Mouse (Mus musculus): ENCODE measurements at regions not wholly inside any gene's neighbourhood (a gene's known extent, or its start where the extent isn't known, plus 50 kb on each side); places are given as distances from the start of the nearest gene placed in this dataset.

DNA sequence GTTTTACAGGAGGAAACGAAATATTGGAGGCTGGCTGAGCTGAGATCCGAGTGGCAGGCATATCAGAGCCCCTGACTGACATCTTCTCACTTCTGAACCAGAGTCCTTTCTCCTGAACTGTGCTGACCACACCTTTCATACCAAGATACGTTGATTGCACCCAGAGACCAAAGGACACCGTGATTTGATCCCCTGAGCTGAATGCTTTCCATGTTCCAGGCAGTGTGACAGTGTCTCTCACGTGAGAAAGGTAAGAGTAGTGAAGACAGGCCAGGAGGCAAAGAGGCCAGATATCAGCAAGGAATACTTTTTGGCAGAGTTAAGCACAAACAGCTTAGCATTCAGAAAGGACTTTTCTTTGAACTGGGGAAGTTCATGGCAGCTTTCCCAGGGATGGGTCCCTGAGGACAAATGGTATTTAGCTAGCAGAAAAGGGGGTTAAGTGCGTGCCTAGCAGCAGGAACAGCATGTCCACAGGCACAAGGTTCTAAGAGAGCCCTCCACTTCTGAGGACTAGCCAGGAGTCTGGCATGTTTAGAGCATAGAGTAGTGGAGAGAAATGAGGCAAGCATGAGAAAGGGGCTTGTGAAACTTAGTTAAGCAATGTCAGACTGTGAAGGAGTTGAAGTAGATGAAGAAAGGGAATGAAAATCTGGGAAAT, 111.0 kb upstream of the Cdkn2b start:
- no peak overlapping the region for H3K27ac ChIP-seq (replicated peaks)
- no peaks in the 10 kb centered on the region for H3K36me3 ChIP-seq (ENCODE audit: control insufficient read depth, insufficient read depth, low read length)
- ATAC-seq (ENCODE audit: low FRiP score, low TSS enrichment) (no peak), DNase-seq (ENCODE audit: low spot score) (no peak)
- 49% methylated on average over 6 of the region's 6 CpGs for WGBS
- H3K4me2 ChIP-seq (replicated peaks; ENCODE audit: low read depth), result no peak overlapping the region
- no peaks in the 10 kb centered on the region for H3K9me3 ChIP-seq (ENCODE audit: control insufficient read depth, low read length)
- no peaks in the 10 kb centered on the region for H3K27me3 ChIP-seq (ENCODE audit: control insufficient read depth, insufficient read depth, low read length)
- no peak overlapping the region for H3K4me3 ChIP-seq (ENCODE audit: low read depth, low read length)
- no peak overlapping the region for H3K9ac ChIP-seq (ENCODE audit: low read length)
- no peak for TF ChIP-seq EP300 (optimal IDR thresholded peaks at IDR 0.05)
- no peaks in the 10 kb centered on the region for H3K4me1 ChIP-seq (replicated peaks; ENCODE audit: control insufficient read depth, insufficient read depth)

DNA sequence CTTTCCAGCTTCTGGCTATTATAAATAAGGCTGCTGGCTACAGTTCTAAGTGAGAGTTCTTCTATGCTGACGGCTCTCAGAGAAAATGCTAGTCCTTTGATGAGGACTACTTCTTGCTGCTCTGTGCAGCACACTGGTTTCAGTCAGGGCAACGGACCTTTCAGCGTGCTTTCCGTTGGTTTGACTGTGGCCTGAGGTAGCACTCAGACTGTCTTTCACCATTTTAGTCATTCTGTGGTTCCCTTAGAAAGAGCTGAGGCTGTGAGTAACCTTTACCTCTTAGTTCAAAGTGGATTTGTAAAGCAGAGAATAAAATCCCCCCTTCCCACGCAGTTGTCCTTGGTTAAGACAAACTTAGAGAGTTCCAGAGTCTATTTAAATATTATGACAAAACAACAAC, 110.0 kb upstream of the Cdkn2b start:
- H3K4me3 ChIP-seq (ENCODE audit: low read depth, low read length), result no peak overlapping the region
- no peak overlapping the region for H3K27ac ChIP-seq (replicated peaks)
- no peaks in the 10 kb centered on the region for H3K4me1 ChIP-seq (replicated peaks; ENCODE audit: control insufficient read depth, insufficient read depth)
- WGBS, result 86% methylated on average over 5 of the region's 5 CpGs
- no peak overlapping the region for H3K9ac ChIP-seq (ENCODE audit: low read length)
- H3K4me2 ChIP-seq (replicated peaks; ENCODE audit: low read depth), result no peak overlapping the region
- no peaks in the 10 kb centered on the region for H3K36me3 ChIP-seq (ENCODE audit: control insufficient read depth, insufficient read depth, low read length)
- ATAC-seq (ENCODE audit: low FRiP score, low TSS enrichment), result no peak
- no peaks in the 10 kb centered on the region for H3K9me3 ChIP-seq (ENCODE audit: control insufficient read depth, low read length)
- TF ChIP-seq CTCF (IDR thresholded peaks at IDR 0.05; ENCODE audit: low read depth) (no peak), EP300 (optimal IDR thresholded peaks at IDR 0.05) (no peak)
- DNase-seq (ENCODE audit: low spot score), result no peak
- H3K27me3 ChIP-seq (ENCODE audit: control insufficient read depth, insufficient read depth, low read length), result no peaks in the 10 kb centered on the region

DNA sequence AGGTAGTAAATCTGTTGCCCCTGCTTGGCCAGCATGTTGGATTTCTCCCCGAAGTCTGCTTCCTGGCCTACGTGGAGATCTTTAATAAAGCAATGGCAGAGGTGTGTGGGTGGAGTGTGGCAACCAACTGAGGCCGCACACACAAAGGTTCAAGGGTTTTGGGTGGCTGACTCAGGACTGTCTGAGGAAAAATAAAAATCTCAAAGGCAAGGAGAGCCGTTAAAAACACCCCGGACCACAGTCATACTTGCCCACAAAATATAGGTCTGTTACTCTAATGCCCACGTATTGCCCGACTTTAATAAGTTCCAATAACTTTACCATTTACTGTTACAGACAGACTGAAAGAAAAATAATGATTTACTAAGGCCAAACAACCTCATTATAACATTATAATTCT, 108.7 kb upstream of the Cdkn2b start:
- no peak overlapping the region for H3K9ac ChIP-seq (ENCODE audit: low read length)
- TF ChIP-seq EP300 (optimal IDR thresholded peaks at IDR 0.05), result no peak
- no peak for TF ChIP-seq CTCF (IDR thresholded peaks at IDR 0.05; ENCODE audit: low read depth)
- no peak overlapping the region for H3K4me2 ChIP-seq (replicated peaks; ENCODE audit: low read depth)
- no peaks in the 10 kb centered on the region for H3K9me3 ChIP-seq (ENCODE audit: control insufficient read depth, low read length)
- no peaks in the 10 kb centered on the region for H3K36me3 ChIP-seq (ENCODE audit: control insufficient read depth, insufficient read depth, low read length)
- H3K27ac ChIP-seq (replicated peaks), result no peak overlapping the region
- no peaks in the 10 kb centered on the region for H3K4me1 ChIP-seq (replicated peaks; ENCODE audit: control insufficient read depth, insufficient read depth)
- ATAC-seq (ENCODE audit: low FRiP score, low TSS enrichment) (no peak), DNase-seq (ENCODE audit: low spot score) (no peak)
- no peak overlapping the region for H3K4me3 ChIP-seq (ENCODE audit: low read depth, low read length)
- H3K27me3 ChIP-seq (ENCODE audit: control insufficient read depth, insufficient read depth, low read length), result no peaks in the 10 kb centered on the region
- WGBS, result 88% methylated on average over 7 of the region's 7 CpGs

DNA sequence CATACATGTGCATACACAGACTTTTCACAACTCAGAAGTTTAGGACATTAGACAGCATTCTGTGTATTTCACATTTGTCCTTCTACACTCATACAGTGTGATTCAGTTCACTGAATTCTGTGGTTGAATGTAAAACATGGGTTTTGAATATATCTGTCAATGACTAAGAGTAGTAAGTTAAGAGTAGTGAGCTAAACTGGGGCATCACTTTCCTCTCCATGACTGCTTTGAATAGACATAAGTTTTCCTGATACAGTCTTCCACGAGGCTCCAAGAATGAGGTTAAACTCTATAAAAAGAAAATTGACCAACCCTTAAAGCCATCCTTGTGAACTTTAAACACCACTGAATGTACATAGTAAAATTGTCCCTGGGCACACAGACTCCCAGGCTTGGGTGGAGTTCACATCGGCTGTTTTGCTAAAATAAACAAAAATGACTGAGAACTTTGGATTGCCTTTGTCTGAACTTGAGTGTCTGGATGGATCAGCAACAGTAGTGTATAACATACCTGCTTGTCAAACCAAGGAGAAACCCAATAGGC, 94.9 kb upstream of the Cdkn2b start:
- ATAC-seq (ENCODE audit: low FRiP score, low TSS enrichment) (no peak), DNase-seq (ENCODE audit: low spot score) (no peak)
- Histone ChIP-seq H3K4me3 (ENCODE audit: low read depth, low read length) (no peak overlapping the region), H3K27ac (replicated peaks) (no peak overlapping the region), H3K9ac (ENCODE audit: low read length) (no peak overlapping the region), H3K4me1 (replicated peaks; ENCODE audit: control insufficient read depth, insufficient read depth) (no peaks in the 10 kb centered on the region), H3K9me3 (ENCODE audit: control insufficient read depth, low read length) (no peaks in the 10 kb centered on the region), H3K27me3 (ENCODE audit: control insufficient read depth, insufficient read depth, low read length) (no peaks in the 10 kb centered on the region), H3K4me2 (replicated peaks; ENCODE audit: low read depth) (no peak overlapping the region), H3K36me3 (ENCODE audit: control insufficient read depth, insufficient read depth, low read length) (no peaks in the 10 kb centered on the region)
- WGBS, result 26% methylated on average over 2 of the region's 2 CpGs
- TF ChIP-seq EP300 (optimal IDR thresholded peaks at IDR 0.05), result no peak
- no peak for TF ChIP-seq CTCF (IDR thresholded peaks at IDR 0.05; ENCODE audit: low read depth)

DNA sequence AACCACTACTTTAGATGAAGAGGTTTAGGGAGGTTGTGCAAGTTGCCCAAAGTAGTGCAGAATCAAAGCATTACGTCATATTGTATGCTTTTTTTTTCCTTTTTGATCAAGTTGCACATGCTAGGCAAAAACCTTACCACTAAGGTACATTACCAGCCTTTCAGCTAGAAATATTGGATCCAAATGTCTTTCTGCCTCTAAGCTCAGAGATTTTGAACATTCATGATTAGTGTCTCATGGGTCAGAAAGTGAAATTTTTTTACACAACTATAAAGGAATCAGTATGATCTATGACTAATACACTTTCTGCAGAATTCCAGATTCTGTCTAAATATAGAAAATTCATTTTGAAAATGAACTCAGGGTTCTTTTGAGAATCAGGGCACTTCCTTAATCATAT, 92.3 kb upstream of the Cdkn2b start:
- Histone ChIP-seq H3K4me3 (ENCODE audit: low read depth, low read length) (no peak overlapping the region), H3K9me3 (ENCODE audit: control insufficient read depth, low read length) (no peaks in the 10 kb centered on the region), H3K36me3 (ENCODE audit: control insufficient read depth, insufficient read depth, low read length) (no peaks in the 10 kb centered on the region), H3K4me1 (replicated peaks; ENCODE audit: control insufficient read depth, insufficient read depth) (no peaks in the 10 kb centered on the region), H3K27ac (replicated peaks) (no peak overlapping the region), H3K4me2 (replicated peaks; ENCODE audit: low read depth) (no peak overlapping the region), H3K9ac (ENCODE audit: low read length) (no peak overlapping the region), H3K27me3 (ENCODE audit: control insufficient read depth, insufficient read depth, low read length) (no peaks in the 10 kb centered on the region)
- DNase-seq (ENCODE audit: low spot score) (no peak), ATAC-seq (ENCODE audit: low FRiP score, low TSS enrichment) (no peak)
- TF ChIP-seq EP300 (optimal IDR thresholded peaks at IDR 0.05) (no peak), CTCF (IDR thresholded peaks at IDR 0.05; ENCODE audit: low read depth) (no peak)
- 76% methylated on average over 1 of the region's 1 CpGs for WGBS

DNA sequence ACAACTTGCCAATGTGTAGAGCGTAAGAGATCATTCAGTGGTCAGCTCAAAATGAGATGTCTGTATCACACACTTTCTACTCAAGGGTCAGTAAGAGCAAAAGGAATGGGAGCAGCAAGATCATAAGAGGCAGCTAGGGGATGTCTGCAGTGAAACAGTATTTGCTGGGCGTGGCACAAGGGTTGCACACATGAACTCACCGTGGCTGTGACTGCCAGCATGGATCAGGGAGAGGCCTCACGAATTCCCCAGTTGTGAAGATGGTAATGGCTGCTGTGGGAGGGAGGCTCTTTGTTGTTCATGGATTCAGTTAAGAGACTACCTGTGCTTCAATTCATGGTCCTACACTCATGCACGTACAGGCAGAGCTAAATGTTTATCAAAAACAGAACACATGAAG, 91.5 kb upstream of the Cdkn2b start:
- WGBS, result 55% methylated on average over 5 of the region's 5 CpGs
- DNase-seq (ENCODE audit: low spot score) (peak; percentile 29), ATAC-seq (ENCODE audit: low FRiP score, low TSS enrichment) (no peak)
- Histone ChIP-seq H3K9ac (ENCODE audit: low read length) (no peak overlapping the region), H3K4me2 (replicated peaks; ENCODE audit: low read depth) (no peak overlapping the region), H3K9me3 (ENCODE audit: control insufficient read depth, low read length) (no peaks in the 10 kb centered on the region), H3K4me1 (replicated peaks; ENCODE audit: control insufficient read depth, insufficient read depth) (no peaks in the 10 kb centered on the region), H3K36me3 (ENCODE audit: control insufficient read depth, insufficient read depth, low read length) (no peaks in the 10 kb centered on the region), H3K4me3 (ENCODE audit: low read depth, low read length) (no peak overlapping the region), H3K27ac (replicated peaks) (no peak overlapping the region), H3K27me3 (ENCODE audit: control insufficient read depth, insufficient read depth, low read length) (no peaks in the 10 kb centered on the region)
- no peak for TF ChIP-seq EP300 (optimal IDR thresholded peaks at IDR 0.05)
- no peak for TF ChIP-seq CTCF (IDR thresholded peaks at IDR 0.05; ENCODE audit: low read depth)
